Mouse (Mus musculus) left cerebral cortex, postnatal 36 days (tissue): ENCODE results near the gene Abtb1. TPM values are rescaled to one million over a fixed set of nuclear protein-coding genes. Genes with fewer than 3 reads are reported as not detected.

Source experiments
- total RNA-seq, 2 experiments: library from RNA; stranded (reverse); gene quantifications; 2 replicates each; pipeline ENCODE4 v1.2.3; 2021

Abtb1 gene
- total RNA-seq, 2 experiments from 2014 or later, result 43.4 to 45.9 TPM

Other genes with a start within 250 kb of the Abtb1 start
- gene Kbtbd12, start 204.0 kb downstream of the Abtb1 start, total RNA-seq, result under 1 TPM; 0.42 to 0.66 TPM
- gene Mgll, start 117.6 kb downstream of the Abtb1 start, total RNA-seq, result 100 to 1,000 TPM; 193 to 231 TPM
- gene Podxl2, start 33.1 kb upstream of the Abtb1 start, total RNA-seq, result 100 to 1,000 TPM; 181 to 221 TPM
- gene Mcm2, start 56.8 kb upstream of the Abtb1 start, total RNA-seq, result 1 to 10 TPM; 3.8 to 4.2 TPM
- gene Tpra1, start 60.3 kb upstream of the Abtb1 start, total RNA-seq, result 10 to 100 TPM; 38.7 to 49.6 TPM